Mouse (Mus musculus): ENCODE measurements at regions not wholly inside any gene's neighbourhood (a gene's known extent, or its start where the extent isn't known, plus 50 kb on each side); places are given as distances from the start of the nearest gene placed in this dataset.

DNA sequence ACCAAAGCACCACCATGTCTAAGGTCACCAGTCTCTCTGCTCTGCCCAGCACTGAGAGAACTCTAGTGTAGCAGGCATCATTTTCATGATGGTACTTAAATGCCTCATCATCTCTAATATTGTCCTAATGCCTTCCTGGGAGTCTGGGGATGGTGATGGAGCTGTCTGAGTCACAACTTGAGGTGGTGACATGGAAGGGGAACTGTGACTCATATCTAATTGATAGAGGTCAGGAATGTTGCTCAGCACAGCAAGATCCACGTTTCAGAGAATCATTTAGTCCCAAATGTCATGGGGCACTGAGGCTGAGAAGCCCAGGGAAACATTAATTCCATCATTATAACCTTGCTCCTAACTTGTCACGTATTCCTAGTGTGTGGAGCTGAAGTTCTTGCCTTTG lies 93.0 kb downstream of the Uqcrfs1 start:
- TF ChIP-seq MYB (IDR thresholded peaks at IDR 0.05; ENCODE audit: low read depth, low read length) (no peak), NRF1 (IDR thresholded peaks at IDR 0.05; ENCODE audit: insufficient read depth, low read depth, low read length, poor library complexity, severe bottlenecking) (no peak), POLR2A (IDR thresholded peaks at IDR 0.05; ENCODE audit: control insufficient read depth in 1 of 2, insufficient read depth in 1 of 2, low read depth in 1 of 2, low read length in 2 of 2, poor library complexity in 1 of 2) (no peak), RAD21 (IDR thresholded peaks at IDR 0.05; ENCODE audit: low read depth, low read length) (no peak), POLR2AphosphoS5 (IDR thresholded peaks at IDR 0.05; ENCODE audit: borderline replicate concordance, low read depth, low read length) (no peak), RCOR1 (IDR thresholded peaks at IDR 0.05; ENCODE audit: low read depth, low read length) (no peak), GATA1 (IDR thresholded peaks at IDR 0.05; ENCODE audit: low read depth, low read length) (no peak), BHLHE40 (IDR thresholded peaks at IDR 0.05; ENCODE audit: borderline replicate concordance, low read depth, low read length) (no peak)

DNA sequence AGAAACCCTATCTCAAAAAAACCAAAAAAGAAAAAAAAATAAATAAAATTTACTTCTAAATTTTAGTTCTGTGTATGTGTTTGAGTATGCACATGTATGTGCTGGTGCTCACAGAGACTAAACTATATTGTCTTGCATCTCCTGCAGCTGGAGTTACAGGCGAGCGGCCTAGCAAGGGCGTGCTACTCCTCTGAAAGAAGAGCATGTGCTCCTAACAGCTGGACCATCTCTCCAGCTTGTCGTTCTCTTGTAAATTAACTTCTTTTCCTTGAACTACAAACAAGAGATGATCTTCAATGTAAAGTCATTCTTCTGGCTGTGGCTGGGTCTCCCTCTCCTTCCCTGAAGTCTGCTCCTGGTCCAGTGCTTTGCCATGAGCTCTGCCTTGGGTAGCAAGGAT lies 96.3 kb downstream of the Uqcrfs1 start:
- no peaks in the 10 kb centered on the region for H3K9me3 ChIP-seq (replicated peaks; ENCODE audit: insufficient read depth, low read length)
- no peaks in the 10 kb centered on the region for H3K27me3 ChIP-seq (ENCODE audit: control insufficient read depth in 1 of 2, insufficient read depth in 2 of 2, low read length in 2 of 2)
- no peaks in the 10 kb centered on the region for H3K4me1 ChIP-seq (ENCODE audit: control insufficient read depth in 1 of 2, insufficient read depth in 2 of 2, low read length in 2 of 2)
- no peak for TF ChIP-seq NELFE (IDR thresholded peaks at IDR 0.05; ENCODE audit: low read depth, low read length)
- TF ChIP-seq TBP (IDR thresholded peaks at IDR 0.05; ENCODE audit: low read depth, low read length): no peak
- no peak for TF ChIP-seq POLR2AphosphoS2 (IDR thresholded peaks at IDR 0.05; ENCODE audit: low read length)
- TF ChIP-seq POLR2AphosphoS5 (IDR thresholded peaks at IDR 0.05; ENCODE audit: borderline replicate concordance, low read depth, low read length): no peak
- no peak for TF ChIP-seq EP300 (IDR thresholded peaks at IDR 0.05; ENCODE audit: low read depth in 1 of 2, low read length in 2 of 2)
- TF ChIP-seq MAZ (IDR thresholded peaks at IDR 0.05; ENCODE audit: low read depth, low read length): no peak
- TF ChIP-seq CTCF (IDR thresholded peaks at IDR 0.05 in 2 of 3, conservative IDR thresholded peaks at IDR 0.05 in 1 of 3; ENCODE audit: control insufficient read depth in 1 of 3, insufficient read depth in 1 of 3, low read depth in 2 of 3, low read length in 3 of 3, poor library complexity in 1 of 3, severe bottlenecking in 1 of 3): no peak
- TF ChIP-seq TAL1 (IDR thresholded peaks at IDR 0.05; ENCODE audit: low read length): no peak
- TF ChIP-seq MAX (IDR thresholded peaks at IDR 0.05; ENCODE audit: low read length): no peak
- no peak for TF ChIP-seq NRF1 (IDR thresholded peaks at IDR 0.05; ENCODE audit: insufficient read depth, low read depth, low read length, poor library complexity, severe bottlenecking)
- TF ChIP-seq MEF2A (IDR thresholded peaks at IDR 0.05; ENCODE audit: extremely low read depth, insufficient replicate concordance, low read depth, low read length, poor library complexity, severe bottlenecking): no peak
- no peak for TF ChIP-seq GATA1 (IDR thresholded peaks at IDR 0.05; ENCODE audit: low read depth, low read length)
- no peak for TF ChIP-seq JUND (IDR thresholded peaks at IDR 0.05; ENCODE audit: low read depth, low read length)
- TF ChIP-seq KAT2A (conservative IDR thresholded peaks at IDR 0.05; ENCODE audit: low read depth, low read length): no peak
- no peak for TF ChIP-seq USF1 (IDR thresholded peaks at IDR 0.05; ENCODE audit: low read depth, low read length)
- no peak for TF ChIP-seq RAD21 (IDR thresholded peaks at IDR 0.05; ENCODE audit: low read depth, low read length)
- TF ChIP-seq HCFC1 (IDR thresholded peaks at IDR 0.05; ENCODE audit: low read depth, low read length): no peak
- no peak overlapping the region for H3K4me3 ChIP-seq (ENCODE audit: control insufficient read depth in 1 of 2, insufficient read depth in 1 of 2, low read depth in 2 of 2, low read length in 2 of 2)
- no peak overlapping the region for H3K27ac ChIP-seq (ENCODE audit: control insufficient read depth, low read depth, low read length)
- no peak overlapping the region for H3K9ac ChIP-seq (ENCODE audit: control insufficient read depth, low read depth, low read length, poor library complexity, severe bottlenecking)
- H3K36me3 ChIP-seq (ENCODE audit: control insufficient read depth in 1 of 2, insufficient read depth in 2 of 2, low read length in 2 of 2): no peaks in the 10 kb centered on the region
- H3K79me2 ChIP-seq (ENCODE audit: control insufficient read depth, insufficient read depth, low read length, poor library complexity): no peaks in the 10 kb centered on the region
- no peak for DNase-seq (ENCODE audit: low read depth, low spot score)

More for the DNA sequence above, 93.0 kb downstream of the Uqcrfs1 start:
- no peaks in the 10 kb centered on the region for H3K79me2 ChIP-seq (ENCODE audit: control insufficient read depth, insufficient read depth, low read length, poor library complexity)
- H3K9ac ChIP-seq (ENCODE audit: control insufficient read depth, low read depth, low read length, poor library complexity, severe bottlenecking): no peak overlapping the region
- no peaks in the 10 kb centered on the region for H3K36me3 ChIP-seq (ENCODE audit: control insufficient read depth in 1 of 2, insufficient read depth in 2 of 2, low read length in 2 of 2)
- no peaks in the 10 kb centered on the region for H3K9me3 ChIP-seq (replicated peaks; ENCODE audit: insufficient read depth, low read length)
- H3K4me3 ChIP-seq (ENCODE audit: control insufficient read depth in 1 of 2, insufficient read depth in 1 of 2, low read depth in 2 of 2, low read length in 2 of 2): no peak overlapping the region
- no peak overlapping the region for H3K27ac ChIP-seq (ENCODE audit: control insufficient read depth, low read depth, low read length)
- DNase-seq (ENCODE audit: low read depth, low spot score): no peak
- no peaks in the 10 kb centered on the region for H3K4me1 ChIP-seq (ENCODE audit: control insufficient read depth in 1 of 2, insufficient read depth in 2 of 2, low read length in 2 of 2)
- no peaks in the 10 kb centered on the region for H3K27me3 ChIP-seq (ENCODE audit: control insufficient read depth in 1 of 2, insufficient read depth in 2 of 2, low read length in 2 of 2)
